Mouse (Mus musculus) gastrocnemius, adult 18-20 months (tissue): ENCODE data around the gene Tm4sf1. TPM values are rescaled to one million over a fixed set of nuclear protein-coding genes. Genes with fewer than 3 reads are reported as not detected.
A peak's percentile ranks its signal among the peaks of the same experiment; 100 is the strongest.

ENCODE experiments used
- DNase-seq: peaks from one replicate; pipeline ENCODE4 v3.0.0; 2021; ENCODE audit warnings: low spot score
- long read RNA-seq, 2 experiments: library from polyadenylated mRNA; stranded (forward); transcript quantifications; one replicate each; pipeline ENCODE4 v2.0.0; 2021
- total RNA-seq, 2 experiments: library from RNA; stranded (reverse); gene quantifications; 2 replicates each; pipeline ENCODE4 v1.2.3; 2021

The Tm4sf1 gene
- 10 to 100 TPM; 10.0 to 24.2 TPM for total RNA-seq
- long read RNA-seq, experiment 1, transcript Tm4sf1-202 (5 exons, 2,855 nt): major isoform, 5 of 5 reads
- long read RNA-seq, experiment 1, partial matches to known transcripts: 0 of 5 reads
- long read RNA-seq, experiment 1, other reads (novel, unspliced or antisense): 0 of 5 reads
- long read RNA-seq, experiment 2, transcript Tm4sf1-202 (5 exons, 2,855 nt): major isoform, 14 of 15 reads
- long read RNA-seq, experiment 2, partial matches to known transcripts: 0 of 15 reads
- long read RNA-seq, experiment 2, other reads (novel, unspliced or antisense): 1 of 15 reads

DNA sequence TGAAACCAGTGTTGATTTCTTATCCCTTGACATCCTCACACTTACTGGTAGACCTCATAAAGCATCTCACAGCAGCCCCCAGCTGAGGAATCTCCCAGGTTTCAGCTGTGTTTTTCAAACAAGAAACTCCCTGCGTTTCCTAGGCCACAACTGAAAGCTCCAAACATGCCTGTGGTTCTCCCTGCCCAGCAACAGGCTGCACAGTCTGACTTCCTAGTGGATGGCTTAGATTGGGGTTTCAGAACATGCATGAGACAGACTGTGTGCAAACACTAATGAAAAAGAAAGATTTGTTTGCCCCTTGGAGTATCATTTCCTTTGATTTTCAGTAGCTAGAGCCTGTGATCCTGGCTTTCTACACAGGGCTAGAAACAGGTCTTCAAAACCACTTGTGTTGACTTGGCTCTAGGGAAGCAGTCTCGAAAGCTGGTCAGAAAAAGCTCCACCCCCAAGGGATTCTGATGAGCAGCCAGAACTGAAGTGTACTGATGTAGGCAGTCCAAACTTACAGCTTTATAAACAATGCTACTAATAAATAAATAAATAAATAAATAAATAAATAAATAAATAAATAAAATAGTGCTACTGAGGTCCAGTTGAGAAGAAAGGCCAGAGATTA lies at the start of gene Tm4sf1:
Gene Tm4sf1 (minus strand): TSS at position 68 of the 619 bp plus-strand sequence.
- no peak for DNase-seq

DNA sequence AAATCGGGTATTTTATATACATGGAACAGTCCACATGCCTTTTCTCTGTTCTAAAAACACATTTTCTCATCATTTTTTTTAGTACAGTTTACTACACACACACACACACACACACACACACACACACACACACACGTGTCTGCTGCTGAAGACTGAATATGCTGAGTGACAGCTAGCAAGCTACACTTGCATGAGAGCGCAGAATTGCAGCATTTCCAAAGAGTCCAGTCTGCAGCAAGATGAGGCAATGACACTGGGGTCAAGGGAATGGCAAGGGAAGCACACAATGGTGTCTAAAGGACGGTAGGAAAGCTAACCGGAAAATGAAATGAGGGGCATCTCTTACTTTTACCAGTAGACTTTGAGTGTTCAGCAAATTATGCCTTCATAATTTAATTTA lies 43.0 kb upstream of the Tm4sf1 start:
- no peak for DNase-seq

GRCm38 (mm10) chr3:57343837-57344607 lies 42.2 kb upstream of the Tm4sf1 start:
- DNase-seq: no peak

- no peak for DNase-seq
These were observed 41.2 kb upstream of the Tm4sf1 start for GRCm38 (mm10) chr3:57342976-57343375.

DNA sequence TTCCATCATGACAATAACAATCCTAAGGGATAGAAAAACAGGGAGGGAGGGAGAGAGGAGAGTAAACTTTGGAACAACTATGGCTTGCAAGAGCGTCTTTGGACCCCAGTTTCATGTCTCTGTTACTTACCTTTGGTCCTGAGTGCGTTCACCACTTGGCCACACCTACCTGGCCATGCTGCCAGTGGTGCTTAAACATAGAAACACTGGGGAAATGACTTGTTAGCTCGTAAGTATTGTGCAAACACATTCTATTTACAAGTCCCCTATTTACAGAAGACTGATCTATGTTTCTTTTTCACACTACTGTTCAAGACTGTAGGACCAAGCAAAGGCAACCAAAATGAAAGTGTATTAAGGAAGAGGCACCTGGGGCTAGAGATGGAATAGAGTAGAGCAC lies 39.5 kb upstream of the Tm4sf1 start:
- no peak for DNase-seq

DNA sequence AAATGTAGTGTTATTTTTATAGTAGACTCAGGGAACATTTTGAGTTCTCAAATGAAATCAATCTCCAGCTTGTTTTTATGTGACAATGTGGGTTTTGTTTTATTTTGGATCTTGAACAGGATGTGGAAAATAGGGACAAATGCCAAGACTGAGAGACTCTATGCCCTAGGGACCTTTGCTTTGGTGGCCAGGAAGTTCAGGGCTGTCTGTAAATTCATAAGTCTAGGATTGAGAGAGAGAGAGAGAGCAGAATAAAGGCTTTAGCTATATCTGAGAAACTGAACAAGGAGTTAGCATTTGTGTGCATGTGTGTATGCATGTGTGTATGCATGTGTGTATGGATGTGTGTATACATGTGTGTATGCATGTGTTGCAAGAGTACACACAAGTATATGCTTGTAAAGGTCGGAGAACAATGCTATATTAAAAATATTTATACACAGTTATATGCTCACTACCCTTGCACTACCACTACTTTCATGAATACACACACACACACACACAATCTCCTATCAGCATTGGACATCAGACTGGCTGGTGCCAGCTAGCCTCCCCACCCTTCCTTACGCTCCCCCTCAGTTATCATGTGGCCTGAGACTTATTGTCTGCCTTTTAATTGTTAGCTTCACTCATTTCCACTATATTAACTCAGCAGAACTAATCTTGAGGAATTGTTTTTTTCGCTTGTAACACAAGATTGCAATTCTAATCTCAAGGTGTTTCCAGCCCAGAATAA lies 33.5 kb upstream of the Tm4sf1 start:
- DNase-seq: peak; percentile 24

DNA sequence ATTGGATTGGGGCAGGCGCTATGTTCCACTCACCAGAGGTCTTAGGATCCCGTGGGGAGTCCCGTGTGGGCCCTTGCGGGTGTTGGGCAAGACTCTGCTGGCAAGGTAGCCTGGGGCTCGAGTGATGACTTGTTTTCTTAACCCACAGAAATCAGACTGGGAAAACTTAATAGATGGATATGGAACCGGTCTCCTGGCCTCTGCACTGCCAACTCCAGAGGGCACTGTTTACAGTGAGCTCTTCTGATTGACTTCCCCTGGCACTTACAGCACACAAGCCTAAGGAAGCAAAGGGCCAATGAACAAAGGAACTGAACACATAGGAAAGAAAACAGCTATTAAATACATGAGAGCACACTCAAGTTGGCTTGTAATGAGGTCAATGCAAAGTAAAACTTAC lies 26.2 kb upstream of the Tm4sf1 start:
- DNase-seq: no peak

DNA sequence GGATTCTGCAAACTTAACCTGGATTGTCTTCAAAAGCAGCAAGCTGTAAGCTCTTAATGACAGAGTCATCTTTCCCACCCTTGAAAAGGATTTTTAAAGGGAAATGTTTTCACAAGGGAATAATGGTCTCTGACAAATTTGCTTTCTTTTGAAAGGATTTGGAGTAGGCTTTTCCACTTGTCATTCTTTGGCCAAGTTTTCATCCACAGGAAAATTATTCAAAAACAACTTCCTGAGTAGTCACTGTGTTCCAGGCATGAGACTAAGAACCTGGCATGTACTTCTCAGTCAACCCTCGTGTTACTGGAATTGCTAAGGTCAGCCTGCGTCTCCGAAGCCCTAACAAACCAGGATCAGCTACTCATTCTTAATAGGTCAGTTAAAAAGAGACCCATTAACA lies 5.3 kb upstream of the Tm4sf1 start:
- no peak for DNase-seq

DNA sequence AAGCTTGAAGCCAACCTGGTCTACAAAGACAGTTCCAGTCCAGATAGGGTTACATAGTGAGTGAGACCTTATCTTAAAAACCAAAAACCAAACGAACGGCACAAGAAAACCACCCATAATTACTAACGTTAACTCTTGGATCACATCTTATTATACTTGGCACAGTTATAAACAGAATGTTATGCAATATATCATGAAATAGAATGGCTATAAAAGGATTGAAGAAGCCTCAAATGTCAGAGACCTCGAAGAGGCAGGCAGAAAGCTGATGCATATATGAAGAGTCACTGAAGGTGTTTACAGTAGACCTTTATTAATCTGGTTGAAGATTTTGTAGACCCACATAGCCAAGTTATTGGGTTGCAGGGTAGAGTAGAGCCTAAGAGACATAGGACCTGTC lies 3.8 kb upstream of the Tm4sf1 start:
- DNase-seq: no peak

- no peak for DNase-seq
These were observed 2.7 kb upstream of the Tm4sf1 start for GRCm38 (mm10) chr3:57304484-57304883.

DNA sequence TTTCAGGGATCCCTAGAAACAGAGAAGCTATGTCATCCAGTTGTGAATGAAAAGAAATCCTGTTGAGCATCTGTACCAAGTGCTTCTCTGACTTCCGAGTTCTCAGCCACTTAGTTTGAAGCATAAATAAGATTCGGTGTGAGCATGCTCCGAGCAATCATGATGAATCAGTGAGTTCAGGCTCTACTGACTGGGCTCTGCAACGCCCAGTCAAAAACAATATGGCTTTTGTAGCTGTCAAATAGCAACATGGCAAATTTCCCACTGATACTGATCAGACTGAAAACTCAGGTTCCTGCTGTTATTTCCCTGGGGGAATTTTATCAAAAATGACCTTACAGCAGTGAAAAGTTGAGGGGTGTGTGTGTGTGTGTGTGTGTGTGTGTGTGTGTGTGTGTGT lies 2.3 kb upstream of the Tm4sf1 start:
- DNase-seq: no peak

- no peak for DNase-seq
These were observed 1.7 kb upstream of the Tm4sf1 start for GRCm38 (mm10) chr3:57303486-57303885.

DNA sequence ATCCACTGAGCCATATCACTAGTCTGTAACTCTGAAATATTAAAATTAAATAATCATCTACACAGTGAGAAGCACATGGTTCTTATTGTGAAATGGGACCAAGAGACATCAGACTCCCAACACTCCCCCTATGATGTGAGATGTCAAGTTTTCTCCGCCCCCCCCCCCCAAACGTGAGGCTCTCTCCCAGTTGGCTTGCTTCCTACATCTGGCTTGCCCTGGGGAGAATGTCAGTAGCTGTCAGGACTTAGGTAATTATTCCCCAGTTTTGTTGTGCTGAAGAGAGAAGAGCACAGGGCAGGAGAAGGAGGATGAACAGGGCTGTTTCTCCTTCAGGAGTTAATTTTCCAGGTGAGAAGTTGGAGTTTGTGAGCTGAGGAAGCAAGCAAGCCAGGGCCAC lies 1.1 kb upstream of the Tm4sf1 start:
- DNase-seq: no peak

DNA sequence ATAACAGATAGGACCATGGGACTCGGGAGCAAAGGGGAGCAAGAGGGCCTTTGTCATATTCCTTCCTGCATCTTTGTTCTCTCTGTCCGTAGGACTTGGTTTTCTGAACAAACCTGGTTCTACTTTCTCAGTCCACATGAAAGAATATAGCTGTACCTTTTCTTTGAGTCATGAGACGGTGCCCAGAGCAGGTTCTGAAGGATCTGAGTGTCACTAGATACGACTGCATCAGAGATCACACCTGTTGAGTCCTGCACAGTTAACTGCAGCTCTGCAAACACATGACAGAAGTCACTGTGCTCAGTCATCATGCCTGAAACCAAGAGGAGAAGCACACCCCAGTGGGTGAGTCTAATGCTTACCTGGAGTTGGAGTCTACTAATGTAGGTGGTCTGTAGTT lies 422 bp downstream of the Tm4sf1 start:
- DNase-seq: no peak

- no peak for DNase-seq
These were observed 3.8 kb downstream of the Tm4sf1 start for GRCm38 (mm10) chr3:57297991-57298390.

GRCm38 (mm10) chr3:57296574-57296973 lies 5.2 kb downstream of the Tm4sf1 start:
- DNase-seq: no peak

DNA sequence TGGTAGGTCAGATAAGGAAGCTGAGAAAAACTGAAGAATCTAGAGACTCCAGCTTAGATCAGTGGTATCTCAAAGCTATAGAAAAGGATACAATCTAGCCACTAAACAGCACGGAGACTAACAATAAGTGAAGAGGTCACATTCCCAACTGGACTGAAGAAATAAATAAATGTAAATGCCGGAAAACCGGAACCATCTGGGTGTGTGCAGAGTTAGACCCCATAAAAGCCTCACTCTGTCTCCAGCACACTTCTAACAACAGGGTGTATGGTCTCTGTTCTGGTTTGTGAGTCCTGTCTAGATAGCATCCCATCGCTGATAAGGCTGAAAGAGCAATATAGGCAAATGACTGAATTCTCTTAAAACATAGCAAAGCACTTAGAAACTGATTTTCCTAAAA lies 6.2 kb downstream of the Tm4sf1 start:
- no peak for DNase-seq

DNA sequence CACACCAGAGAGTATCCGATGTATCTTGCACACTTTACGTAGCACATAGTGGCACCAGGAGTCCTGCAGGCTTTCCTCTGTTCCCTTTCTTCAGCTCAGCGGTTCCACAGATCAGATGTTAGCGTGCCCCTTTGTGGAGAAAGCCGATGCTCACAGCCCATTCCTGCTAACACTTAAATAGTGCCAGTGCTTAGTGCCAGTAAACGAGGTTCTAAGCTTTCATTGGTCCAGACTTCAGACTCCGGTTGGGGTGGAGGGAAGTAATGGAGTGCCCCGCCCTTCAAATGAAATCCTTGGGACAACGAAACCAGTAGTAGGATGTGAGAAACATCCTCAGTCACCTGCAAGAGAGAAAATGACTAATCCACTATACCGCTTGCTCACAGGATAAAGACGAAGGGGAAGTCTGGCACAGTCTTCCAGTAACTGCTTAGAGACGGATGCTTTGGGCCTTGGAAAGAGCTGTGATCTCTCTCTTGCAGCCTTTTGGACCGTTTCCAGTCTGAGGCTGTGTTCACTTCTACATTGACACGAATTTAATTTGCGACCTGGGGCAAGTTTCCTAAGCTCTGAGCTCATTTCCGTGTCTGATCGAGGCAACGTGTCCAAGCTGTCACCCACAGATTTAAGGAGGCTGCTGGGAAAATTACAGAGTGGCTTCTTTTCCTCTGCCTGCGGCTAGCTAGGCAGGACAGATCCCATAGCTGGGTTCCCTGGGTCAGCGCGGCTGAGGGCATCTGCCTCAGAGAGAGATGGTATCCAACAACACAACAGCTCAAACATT lies 6.9 kb downstream of the Tm4sf1 start:
- DNase-seq: peak; percentile 43

DNA sequence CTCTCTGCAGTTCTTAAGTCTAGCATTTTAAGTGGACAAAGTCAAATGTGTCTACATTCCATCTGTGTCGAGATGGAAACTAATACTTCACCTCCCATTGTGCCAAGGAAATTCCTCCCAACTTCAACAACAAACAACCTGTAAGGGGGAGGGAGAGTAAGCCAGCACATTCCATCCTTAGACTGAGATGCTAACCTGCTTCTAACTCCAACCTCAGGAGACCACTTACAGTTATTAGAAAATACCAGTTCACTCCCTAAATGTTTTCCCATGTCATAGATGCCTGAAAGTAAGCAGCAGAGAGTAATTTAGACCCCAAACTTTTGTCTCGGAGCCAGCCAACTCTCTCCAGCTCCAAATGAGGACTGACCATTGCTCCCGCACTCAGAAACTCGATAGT lies 7.9 kb downstream of the Tm4sf1 start:
- no peak for DNase-seq

DNA sequence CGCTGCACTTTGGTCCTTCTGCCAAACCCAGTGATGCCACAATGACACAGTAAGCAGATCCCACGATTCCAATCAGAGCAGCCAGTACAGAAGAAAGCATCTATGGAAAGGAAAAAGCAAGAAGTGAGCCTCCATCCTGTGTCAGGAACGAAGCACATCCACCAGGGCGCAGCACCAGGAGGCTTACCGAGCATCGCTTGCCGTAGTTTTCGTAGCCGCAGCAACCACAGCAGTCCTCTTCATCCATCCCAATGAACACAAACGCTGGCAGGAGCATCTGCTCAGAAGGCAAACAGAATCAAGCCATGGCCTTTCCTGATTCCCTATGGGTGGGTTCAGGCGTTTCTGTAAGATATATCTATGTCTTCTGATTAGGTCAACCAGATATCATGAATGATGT lies 9.0 kb downstream of the Tm4sf1 start:
- no peak for DNase-seq

- no peak for DNase-seq
These were observed 12.8 kb downstream of the Tm4sf1 start for GRCm38 (mm10) chr3:57288944-57289491.
